Mouse (Mus musculus) adrenal gland, postnatal 4 days (tissue): ENCODE measurements around the gene AL732309.1. TPM values are rescaled to one million over a fixed set of nuclear protein-coding genes. Genes with fewer than 3 reads are reported as not detected.

Source experiments
- DNase-seq, 2 experiments: peaks; one replicate each; pipeline ENCODE4 v3.0.0; 2021 to 2022; ENCODE audit warnings: low spot score in 2 of 2, mixed read lengths in 2 of 2
- total RNA-seq, 2 experiments: library from RNA; stranded (reverse); gene quantifications; 2 replicates each; pipeline ENCODE4 v1.2.3; 2021

Gene AL732309.1
- total RNA-seq, 2 experiments from 2014 or later = 4.4 to 5.9 TPM

DNA sequence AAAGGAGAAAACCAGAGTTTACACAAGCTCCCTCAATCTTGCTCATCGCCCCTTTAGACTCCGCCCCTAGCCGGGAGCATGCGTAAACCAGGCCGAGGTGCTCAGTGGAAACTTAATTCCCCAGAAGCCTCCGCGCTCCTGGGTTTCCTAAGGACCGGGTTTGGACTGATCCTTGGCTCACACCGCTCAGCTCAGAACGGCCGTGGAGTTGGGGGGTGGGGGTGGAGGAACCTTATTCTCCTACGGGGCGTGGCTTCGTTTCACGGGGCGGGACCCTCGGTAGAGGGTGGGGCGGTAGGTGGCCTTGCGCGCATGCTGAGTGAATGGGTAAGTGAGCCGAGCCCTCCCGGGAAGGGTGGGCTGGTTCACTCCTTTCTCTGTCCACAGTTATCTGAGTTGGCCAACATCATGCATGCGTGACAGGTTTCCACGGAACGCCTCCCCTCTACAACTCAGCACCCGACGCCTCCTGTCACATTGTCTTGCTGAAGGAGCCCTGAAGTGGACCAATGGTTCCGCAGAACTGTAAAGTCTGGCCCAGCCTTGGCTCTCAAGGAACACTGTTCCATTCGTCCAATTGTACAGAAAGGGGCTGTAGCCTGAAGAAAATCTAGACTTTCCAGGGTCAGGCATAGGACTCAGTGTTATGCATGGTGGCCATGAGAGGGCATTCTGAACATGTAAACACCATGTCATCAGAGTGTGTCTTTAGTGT is 5.8 kb downstream of the AL732309.1 start:
- DNase-seq = peak; percentile 32 to 49

DNA sequence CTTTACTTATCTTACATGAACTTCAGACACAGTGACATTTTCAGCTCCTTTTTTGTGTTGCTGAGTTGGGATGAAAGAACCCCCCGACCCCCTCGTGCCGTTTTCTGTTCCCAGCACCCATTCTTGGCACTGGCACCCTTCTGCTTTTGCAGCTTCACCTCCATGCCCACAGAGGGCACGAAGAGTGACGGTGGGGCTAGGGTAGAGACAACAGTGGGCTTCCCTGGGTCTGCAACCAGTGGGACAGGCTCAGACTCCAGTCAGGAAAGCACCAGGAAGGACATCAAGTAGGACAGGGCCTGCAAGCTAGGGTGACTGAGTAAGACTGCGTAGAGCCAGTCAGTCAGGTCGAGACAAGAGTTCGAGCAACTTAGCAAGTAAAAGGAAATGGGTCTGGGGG is 6.4 kb downstream of the AL732309.1 start:
- DNase-seq = no peak

GRCm38 (mm10) chr2:25239766-25240165 is 6.9 kb downstream of the AL732309.1 start:
- DNase-seq = no peak

DNA sequence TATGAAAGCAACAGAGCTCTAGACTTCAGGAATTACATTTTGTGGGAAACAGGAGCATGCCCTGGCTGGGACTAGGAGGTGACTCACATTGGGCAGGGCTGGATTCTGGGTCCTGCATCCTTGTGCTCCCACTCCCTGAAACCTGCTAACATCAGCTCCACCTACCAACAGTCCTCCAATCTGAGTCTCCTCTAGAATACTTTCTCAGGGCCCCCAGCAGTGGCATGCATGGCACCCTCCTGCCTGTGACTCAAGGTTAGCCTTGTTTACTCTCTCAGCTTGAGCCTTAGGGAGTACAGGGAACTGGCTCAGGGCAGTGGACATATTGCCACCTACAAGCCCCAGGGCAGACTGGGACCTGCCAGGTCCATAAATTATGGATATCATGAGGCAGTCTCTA is 8.6 kb downstream of the AL732309.1 start:
- DNase-seq = no peak

- DNase-seq = no peak
These were observed 9.1 kb downstream of the AL732309.1 start for GRCm38 (mm10) chr2:25237522-25237921.

DNA sequence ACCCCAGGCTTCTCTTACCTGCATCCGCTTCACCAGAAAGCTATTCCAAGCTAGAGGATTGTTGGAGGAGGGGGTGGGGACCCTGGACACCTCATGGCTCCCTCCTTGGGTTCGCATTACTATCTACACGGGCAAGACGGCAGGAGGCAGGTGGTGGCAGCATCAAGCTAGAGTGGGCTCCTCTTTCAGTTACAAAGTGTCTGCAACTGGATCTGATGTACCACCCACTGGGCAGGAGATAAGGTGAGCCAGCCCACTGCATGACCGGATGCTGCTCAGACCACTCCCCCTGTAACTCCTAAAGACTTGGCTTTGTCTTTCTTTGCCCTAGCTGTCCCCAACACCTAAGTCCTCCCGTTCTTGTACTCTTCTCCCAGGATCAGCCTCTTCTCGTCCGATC is 10.0 kb downstream of the AL732309.1 start, which contains the start of gene Rnf224:
Gene Rnf224 (minus strand): TSS at position 174 of the 400 bp plus-strand sequence.
- DNase-seq = no peak

- DNase-seq = no peak
These were observed 12.0 kb downstream of the AL732309.1 start for GRCm38 (mm10) chr2:25234551-25235220.

GRCm38 (mm10) chr2:25234050-25234449 is 12.6 kb downstream of the AL732309.1 start, which contains the start of gene Slc34a3:
TSS of gene Slc34a3 (minus strand) at chr2:25234364.
- no peak for DNase-seq

- no peak for DNase-seq
These were observed 13.2 kb downstream of the AL732309.1 start for GRCm38 (mm10) chr2:25233421-25233820.

DNA sequence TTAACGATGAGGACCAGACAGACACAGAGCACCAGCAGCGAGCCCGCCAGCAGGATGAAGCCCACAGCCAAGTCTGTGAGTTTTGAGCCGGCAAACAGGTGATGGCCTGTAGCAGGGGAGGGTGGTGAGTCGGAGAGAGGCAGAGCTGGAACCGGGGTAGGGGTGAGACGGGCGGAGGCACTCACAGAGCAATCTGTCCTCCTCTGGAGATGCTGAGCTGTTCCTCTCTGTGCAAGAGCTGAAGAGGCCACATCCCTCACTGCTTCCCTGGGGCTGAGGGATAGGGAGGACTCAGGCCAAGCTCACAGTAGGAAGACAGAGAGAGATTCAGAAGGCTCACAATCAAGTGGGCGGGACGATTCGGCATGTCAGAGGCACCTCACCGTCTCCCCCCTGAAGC is 15.6 kb downstream of the AL732309.1 start:
- DNase-seq = no peak

DNA sequence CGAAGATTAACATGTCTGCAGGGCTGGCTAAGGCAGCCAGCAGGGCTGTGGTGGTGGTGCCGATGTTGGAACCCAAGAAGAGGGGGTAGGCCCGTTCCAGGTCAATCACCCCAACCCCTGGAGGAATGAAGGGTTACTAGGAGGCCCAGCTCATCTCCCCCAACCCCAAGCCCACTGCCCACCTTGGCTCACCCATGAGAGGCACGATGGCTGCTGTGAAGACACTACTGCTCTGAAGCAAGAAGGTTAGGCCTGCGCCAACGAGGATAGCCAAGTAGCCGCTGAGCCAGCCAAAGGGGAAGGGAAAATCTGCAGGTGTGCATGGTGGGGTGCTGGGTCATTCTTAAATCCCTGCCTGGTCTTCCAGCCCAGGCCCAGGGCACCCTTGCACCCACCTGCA is 16.1 kb downstream of the AL732309.1 start:
- DNase-seq = no peak

GRCm38 (mm10) chr2:25229582-25229981 is 17.1 kb downstream of the AL732309.1 start:
- no peak for DNase-seq

- no peak for DNase-seq
These were observed 17.6 kb downstream of the AL732309.1 start for GRCm38 (mm10) chr2:25228995-25229530.

DNA sequence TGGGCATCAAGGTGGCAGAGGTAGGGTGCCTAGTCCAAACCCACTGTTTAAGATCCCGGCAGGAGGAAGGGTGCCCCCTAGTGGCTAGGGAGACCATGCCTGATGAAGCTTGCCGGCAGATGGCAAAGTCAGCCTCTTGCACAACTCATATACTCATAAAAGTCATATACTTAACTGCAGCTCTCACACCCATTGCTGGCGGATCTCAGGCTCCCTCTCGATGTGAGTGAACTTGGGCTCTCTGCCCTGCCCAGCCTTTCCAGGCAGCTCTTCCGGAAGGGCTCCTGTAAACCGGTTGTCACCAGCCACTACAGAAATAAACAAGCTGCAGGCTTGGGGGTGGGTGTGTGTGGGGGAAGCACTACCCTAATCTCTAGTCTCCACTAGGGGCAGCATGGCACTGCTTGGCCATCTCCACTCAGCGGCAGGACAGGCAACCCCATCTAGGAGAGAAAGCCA is 18.2 kb downstream of the AL732309.1 start:
- peak; percentile 62 to 78 for DNase-seq

GRCm38 (mm10) chr2:25227406-25227805 is 19.3 kb downstream of the AL732309.1 start:
- no peak for DNase-seq

GRCm38 (mm10) chr2:25226864-25227263 is 19.8 kb downstream of the AL732309.1 start:
- no peak for DNase-seq

- DNase-seq = no peak
These were observed 20.8 kb downstream of the AL732309.1 start for GRCm38 (mm10) chr2:25225811-25226379.

DNA sequence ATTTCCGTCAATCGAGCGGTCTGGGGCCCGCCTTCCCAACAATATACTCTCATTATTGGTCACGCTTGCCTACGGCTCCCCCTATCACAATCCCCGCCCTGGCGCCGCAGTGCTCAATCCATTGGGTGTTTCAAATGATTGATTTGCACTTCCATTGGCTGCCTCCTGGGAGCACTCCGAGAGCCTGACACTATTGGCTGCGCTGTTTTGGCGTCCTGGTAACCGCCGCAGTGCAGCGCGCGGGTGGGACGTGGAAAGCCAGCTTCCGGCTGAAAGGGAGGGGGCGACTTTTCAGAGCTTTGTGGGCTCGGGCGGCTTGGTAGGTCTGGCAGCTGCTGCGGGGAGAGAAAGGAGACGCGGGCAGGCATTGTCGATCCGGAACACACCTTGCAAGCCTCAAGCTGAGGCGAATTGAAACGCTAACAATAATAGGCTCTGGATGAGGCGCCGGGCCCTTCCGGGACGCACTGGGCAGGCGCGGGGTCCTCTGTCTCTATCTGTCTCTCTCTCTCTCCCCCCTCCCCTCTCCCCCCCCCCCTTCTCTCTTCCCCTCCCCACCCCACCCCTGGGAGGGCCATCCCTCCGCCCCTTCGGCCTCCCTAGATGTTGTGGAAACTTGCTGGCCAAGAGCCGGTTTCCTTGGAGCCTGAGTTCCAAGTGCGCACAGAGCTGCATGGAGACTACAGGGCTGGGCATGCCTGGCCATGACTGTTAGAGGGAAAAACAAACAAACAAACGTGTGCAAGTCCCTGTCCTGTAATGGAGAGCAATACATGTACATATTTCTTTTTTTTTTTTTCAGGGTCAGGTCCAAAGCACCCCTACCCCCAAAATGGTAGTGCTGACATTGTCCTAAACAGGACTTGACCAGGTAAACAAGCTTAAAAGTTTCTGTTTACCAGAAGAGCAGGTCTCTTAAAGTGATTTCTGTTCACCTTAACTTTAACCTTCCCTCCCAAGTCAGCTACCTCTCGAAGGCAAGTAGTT is 21.6 kb downstream of the AL732309.1 start:
- DNase-seq = peak; percentile 84 to 96

DNA sequence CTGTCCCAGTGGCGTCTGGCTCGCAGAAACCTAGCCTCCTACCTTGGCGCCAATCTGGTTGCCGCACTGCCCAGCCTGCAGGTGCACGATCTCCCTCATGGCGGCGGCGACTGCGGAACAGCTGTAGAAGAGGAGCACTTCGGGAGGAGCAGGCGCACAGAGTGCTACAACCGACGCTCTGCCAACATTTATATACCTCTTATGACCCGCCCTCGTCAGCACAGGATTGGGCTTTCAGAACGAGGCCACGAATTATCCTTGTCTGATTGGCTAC is 22.2 kb downstream of the AL732309.1 start, which contains the start of gene Tubb4b:
Gene Tubb4b (minus strand): TSS at position 211 of the 274 bp plus-strand sequence.
- no peak for DNase-seq

DNA sequence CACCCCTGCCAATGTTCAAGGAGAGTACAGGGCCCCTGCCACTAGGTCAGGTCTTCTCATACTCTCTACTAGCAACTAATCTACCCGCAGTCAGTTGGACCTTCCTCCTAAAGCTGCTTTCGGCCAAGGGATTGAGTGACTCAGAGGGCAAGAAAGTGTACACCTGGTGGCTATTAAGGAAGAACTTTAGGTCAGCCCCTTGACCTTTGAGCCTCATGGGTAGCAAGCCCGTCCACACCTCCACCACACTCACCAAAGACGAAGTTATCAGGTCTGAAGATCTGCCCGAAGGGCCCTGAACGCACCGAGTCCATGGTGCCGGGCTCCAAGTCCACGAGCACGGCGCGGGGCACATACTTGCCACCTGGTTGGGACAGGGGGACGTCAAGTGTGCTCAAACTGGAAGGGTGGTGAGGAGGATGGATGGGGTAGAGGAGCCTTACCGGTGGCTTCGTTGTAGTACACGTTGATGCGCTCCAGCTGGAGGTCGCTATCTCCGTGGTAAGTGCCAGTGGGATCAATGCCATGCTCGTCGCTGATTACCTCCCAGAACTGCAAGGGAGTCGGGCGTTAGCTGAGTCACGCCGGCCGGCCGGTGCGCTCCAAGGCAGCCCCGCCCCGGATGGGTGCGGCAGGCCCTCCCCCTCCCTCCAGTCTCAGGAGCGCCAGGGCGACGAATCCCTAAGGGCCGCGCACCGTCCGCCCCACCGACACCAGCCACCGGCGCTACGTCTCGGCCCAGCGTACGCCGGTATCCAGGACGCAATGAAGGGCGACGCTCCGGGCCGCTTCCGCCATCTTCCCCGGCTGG is 22.8 kb downstream of the AL732309.1 start:
- DNase-seq = peak; percentile 60 to 61
